Mouse (Mus musculus): ENCODE measurements around the gene Naa40. TPM values are rescaled to one million over a fixed set of nuclear protein-coding genes. Genes with fewer than 3 reads are reported as not detected.

Naa40 gene
- polyA plus RNA-seq, 1 experiment: 13.1 TPM

- no peak overlapping the region for H3K4me3 ChIP-seq (ENCODE audit: low read depth, low read length)
Measured at GRCm38 (mm10) chr19:7204898-7205297, 36.1 kb downstream of the Naa40 start.

DNA sequence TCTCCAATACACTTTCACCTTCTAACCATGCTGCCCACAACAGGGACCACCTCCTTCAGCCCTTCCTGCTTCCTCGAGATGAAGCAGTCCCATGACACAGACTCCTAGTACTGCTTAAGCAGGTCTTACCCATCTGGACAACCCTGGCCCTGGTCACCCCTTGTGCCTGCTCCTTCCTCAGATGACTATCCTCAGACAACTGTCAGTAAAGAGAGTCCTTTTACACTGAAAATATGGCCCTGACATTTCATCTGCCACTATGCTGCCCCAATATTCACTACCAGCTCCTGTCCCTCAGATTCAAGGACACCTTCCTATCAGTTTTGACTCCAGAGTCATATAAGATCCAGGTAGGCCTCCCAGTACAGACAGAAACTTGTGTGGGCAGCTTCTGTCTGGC, 40.6 kb downstream of the Naa40 start:
- H3K36me3 ChIP-seq (ENCODE audit: control insufficient read depth, insufficient read depth, low read length): peaks cover 62% of the 10 kb centered on the region
- no peak overlapping the region for H3K4me3 ChIP-seq (ENCODE audit: low read depth, low read length)
- H3K27ac ChIP-seq (ENCODE audit: insufficient read depth, low read depth, low read length): no peak overlapping the region
- 48% methylated on average over 1 of the region's 1 CpGs for WGBS
- H3K27me3 ChIP-seq (ENCODE audit: control insufficient read depth, insufficient read depth, low read length): no peaks in the 10 kb centered on the region
- H3K4me1 ChIP-seq (ENCODE audit: control insufficient read depth, insufficient read depth, insufficient read length, low read length): peaks cover 13% of the 10 kb centered on the region
- TF ChIP-seq CTCF (IDR thresholded peaks at IDR 0.05; ENCODE audit: extremely low read depth, insufficient read length, insufficient replicate concordance, low read depth, low read length) (no peak), POLR2A (IDR thresholded peaks at IDR 0.05; ENCODE audit: low read depth, low read length) (no peak)

More at GRCm38 (mm10) chr19:7204898-7205297, 36.1 kb downstream of the Naa40 start:
- Histone ChIP-seq H3K36me3 (ENCODE audit: control insufficient read depth, insufficient read depth, low read length) (peaks cover 35% of the 10 kb centered on the region), H3K27me3 (ENCODE audit: control insufficient read depth, insufficient read depth, low read length) (no peaks in the 10 kb centered on the region), H3K4me1 (ENCODE audit: control insufficient read depth, insufficient read depth, insufficient read length, low read length) (peaks cover 15% of the 10 kb centered on the region), H3K27ac (ENCODE audit: insufficient read depth, low read depth, low read length) (peak overlapping the region; percentile 62; the same call in 1 of the 2 replicates)
- TF ChIP-seq POLR2A (IDR thresholded peaks at IDR 0.05; ENCODE audit: low read depth, low read length): no peak
- TF ChIP-seq CTCF (IDR thresholded peaks at IDR 0.05; ENCODE audit: extremely low read depth, insufficient read length, insufficient replicate concordance, low read depth, low read length): no peak
- WGBS: 62% methylated on average over 2 of the region's 2 CpGs

GRCm38 (mm10) chr19:7199089-7199488, 41.9 kb downstream of the Naa40 start:
- Histone ChIP-seq H3K36me3 (ENCODE audit: control insufficient read depth, insufficient read depth, low read length) (peaks cover 62% of the 10 kb centered on the region), H3K27ac (ENCODE audit: insufficient read depth, low read depth, low read length) (no peak overlapping the region), H3K4me1 (ENCODE audit: control insufficient read depth, insufficient read depth, insufficient read length, low read length) (peaks cover 6% of the 10 kb centered on the region), H3K4me3 (ENCODE audit: low read depth, low read length) (no peak overlapping the region), H3K27me3 (ENCODE audit: control insufficient read depth, insufficient read depth, low read length) (no peaks in the 10 kb centered on the region)
- 92% methylated on average over 13 of the region's 13 CpGs for WGBS
- no peak for TF ChIP-seq CTCF (IDR thresholded peaks at IDR 0.05; ENCODE audit: extremely low read depth, insufficient read length, insufficient replicate concordance, low read depth, low read length)
- TF ChIP-seq POLR2A (IDR thresholded peaks at IDR 0.05; ENCODE audit: low read depth, low read length): no peak

DNA sequence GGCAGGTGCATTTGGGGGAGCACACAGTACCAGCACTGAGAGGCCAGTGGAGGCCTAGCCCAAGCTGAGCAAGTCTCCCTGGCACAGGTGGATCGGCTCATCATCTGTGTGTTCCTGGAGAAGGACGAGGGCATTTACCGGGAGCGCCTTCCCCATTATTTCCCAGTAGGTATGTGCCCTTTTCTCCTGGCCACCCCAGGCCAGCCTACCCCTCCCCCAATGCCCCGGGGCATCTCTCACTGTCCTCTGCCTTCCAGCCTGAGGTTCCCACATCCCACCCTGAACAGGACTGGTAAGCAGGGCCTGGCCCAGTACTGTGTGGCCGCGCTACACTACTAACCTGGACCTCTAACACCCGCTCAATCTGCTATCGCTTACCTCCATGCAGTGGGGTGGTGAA, 43.5 kb downstream of the Naa40 start:
- Histone ChIP-seq H3K36me3 (ENCODE audit: control insufficient read depth, insufficient read depth, low read length) (peaks cover 48% of the 10 kb centered on the region), H3K27me3 (ENCODE audit: control insufficient read depth, insufficient read depth, low read length) (no peaks in the 10 kb centered on the region), H3K4me1 (ENCODE audit: control insufficient read depth, insufficient read depth, insufficient read length, low read length) (peaks cover 10% of the 10 kb centered on the region), H3K4me3 (ENCODE audit: low read depth, low read length) (no peak overlapping the region), H3K27ac (ENCODE audit: insufficient read depth, low read depth, low read length) (no peak overlapping the region)
- 91% methylated on average over 9 of the region's 9 CpGs for WGBS
- no peak for TF ChIP-seq POLR2A (IDR thresholded peaks at IDR 0.05; ENCODE audit: low read depth, low read length)
- TF ChIP-seq CTCF (IDR thresholded peaks at IDR 0.05; ENCODE audit: extremely low read depth, insufficient read length, insufficient replicate concordance, low read depth, low read length): no peak

GRCm38 (mm10) chr19:7196741-7197270, 44.2 kb downstream of the Naa40 start:
- Histone ChIP-seq H3K4me3 (ENCODE audit: low read depth, low read length) (no peak overlapping the region), H3K27me3 (ENCODE audit: control insufficient read depth, insufficient read depth, low read length) (no peaks in the 10 kb centered on the region), H3K27ac (ENCODE audit: insufficient read depth, low read depth, low read length) (no peak overlapping the region), H3K4me1 (ENCODE audit: control insufficient read depth, insufficient read depth, insufficient read length, low read length) (peaks cover 16% of the 10 kb centered on the region), H3K36me3 (ENCODE audit: control insufficient read depth, insufficient read depth, low read length) (peaks cover 45% of the 10 kb centered on the region)
- TF ChIP-seq CTCF (IDR thresholded peaks at IDR 0.05; ENCODE audit: extremely low read depth, insufficient read length, insufficient replicate concordance, low read depth, low read length) (no peak), POLR2A (IDR thresholded peaks at IDR 0.05; ENCODE audit: low read depth, low read length) (no peak)
- 64% methylated on average over 17 of the region's 17 CpGs for WGBS

GRCm38 (mm10) chr19:7195900-7196728, 44.9 kb downstream of the Naa40 start:
- no peak for TF ChIP-seq POLR2A (IDR thresholded peaks at IDR 0.05; ENCODE audit: low read depth, low read length)
- TF ChIP-seq CTCF (IDR thresholded peaks at IDR 0.05; ENCODE audit: extremely low read depth, insufficient read length, insufficient replicate concordance, low read depth, low read length): peak; percentile 93
- Histone ChIP-seq H3K27me3 (ENCODE audit: control insufficient read depth, insufficient read depth, low read length) (no peaks in the 10 kb centered on the region), H3K4me1 (ENCODE audit: control insufficient read depth, insufficient read depth, insufficient read length, low read length) (peaks cover 23% of the 10 kb centered on the region), H3K36me3 (ENCODE audit: control insufficient read depth, insufficient read depth, low read length) (peaks cover 41% of the 10 kb centered on the region), H3K27ac (ENCODE audit: insufficient read depth, low read depth, low read length) (no peak overlapping the region), H3K4me3 (ENCODE audit: low read depth, low read length) (no peak overlapping the region)
- WGBS: 35% methylated on average over 33 of the region's 33 CpGs

- H3K27me3 ChIP-seq (ENCODE audit: control insufficient read depth, insufficient read depth, low read length): no peaks in the 10 kb centered on the region
- peaks cover 48% of the 10 kb centered on the region for H3K4me1 ChIP-seq (ENCODE audit: control insufficient read depth, insufficient read depth, insufficient read length, low read length)
- WGBS: 26% methylated on average over 2 of the region's 2 CpGs
- TF ChIP-seq POLR2A (IDR thresholded peaks at IDR 0.05; ENCODE audit: low read depth, low read length) (no peak), CTCF (IDR thresholded peaks at IDR 0.05; ENCODE audit: extremely low read depth, insufficient read length, insufficient replicate concordance, low read depth, low read length) (no peak)
- peak overlapping the region; percentile 90 for H3K27ac ChIP-seq (ENCODE audit: insufficient read depth, low read depth, low read length)
- peaks cover 7% of the 10 kb centered on the region; the same call in 1 of the 2 replicates for H3K36me3 ChIP-seq (ENCODE audit: control insufficient read depth, insufficient read depth, low read length)
- H3K4me3 ChIP-seq (ENCODE audit: low read depth, low read length): no peak overlapping the region
Measured at GRCm38 (mm10) chr19:7192561-7192967, 48.4 kb downstream of the Naa40 start.
